Mouse (Mus musculus) heart, postnatal 0 days (tissue): ENCODE results near the gene Rgs8.

Experiments used
- CTCF ChIP-seq: IDR thresholded peaks from 2 replicates; pipeline ENCODE4 v1.5.1; 2016; ENCODE audit warnings: antibody characterized with exemption, control low read depth, low read depth
- EP300 ChIP-seq: IDR thresholded peaks from 2 replicates; pipeline ENCODE4 v1.6.1; 2016; ENCODE audit warnings: antibody characterized with exemption, low read depth

- no peak for TF ChIP-seq CTCF
- TF ChIP-seq EP300: no peak
Measured at GRCm38 (mm10) chr1:153680363-153680762, 27.5 kb downstream of the Rgs8 start.
